Mouse (Mus musculus): ENCODE measurements around the gene Nampt. TPM values are rescaled to one million over a fixed set of nuclear protein-coding genes. Genes with fewer than 3 reads are reported as not detected.

The Nampt gene
- polyA plus RNA-seq, 1 experiment: 237 TPM

GRCm38 (mm10) chr12:32901005-32901404 is 81.7 kb downstream of the Nampt start:
- H3K4me3 ChIP-seq (ENCODE audit: insufficient read depth, low read depth, low read length): no peak overlapping the region
- H3K27ac ChIP-seq (replicated peaks; ENCODE audit: low read depth, low read length): no peak overlapping the region
- H3K4me1 ChIP-seq (ENCODE audit: control insufficient read depth, insufficient read depth, insufficient read length, low read length): no peaks in the 10 kb centered on the region

Other genes with a start within 250 kb of the Nampt start
- 76.0 and 95.5 TPM in 2 replicates for gene Sypl, start 134.3 kb downstream of the Nampt start, polyA plus RNA-seq (2012; ENCODE audit: insufficient read depth, insufficient read length, missing spikeins)